Mouse (Mus musculus): Measurements from ENCODE around the gene Pomgnt2. TPM values are rescaled to one million over a fixed set of nuclear protein-coding genes. Genes with fewer than 3 reads are reported as not detected.
A peak's percentile ranks its signal among the peaks of the same experiment; 100 is the strongest.

Pomgnt2 gene
- polyA plus RNA-seq, 1 experiment from 2014 or later = 8.8 TPM

- Histone ChIP-seq H3K27ac (ENCODE audit: low read depth, low read length) (no peak overlapping the region), H3K9ac (ENCODE audit: low read depth, low read length) (no peak overlapping the region), H3K4me3 (ENCODE audit: low read depth, low read length) (no peak overlapping the region), H3K27me3 (ENCODE audit: control insufficient read depth, insufficient read depth, low read length) (no peaks in the 10 kb centered on the region), H3K9me3 (replicated peaks; ENCODE audit: control insufficient read depth, low read length) (no peaks in the 10 kb centered on the region), H3K36me3 (ENCODE audit: control insufficient read depth, insufficient read depth, low read length) (no peaks in the 10 kb centered on the region), H3K4me2 (no peak overlapping the region), H3K4me1 (ENCODE audit: control insufficient read depth, insufficient read depth, low read length) (no peaks in the 10 kb centered on the region)
- 88% methylated on average over 2 of the region's 2 CpGs for WGBS (ENCODE audit: insufficient replicate concordance)
- ATAC-seq (replicated peaks; ENCODE audit: insufficient number of reproducible peaks, low FRiP score, low TSS enrichment) = no peak
These were observed 9.3 kb upstream of the Pomgnt2 start for GRCm38 (mm10) chr9:122006175-122006574.

- no peaks in the 10 kb centered on the region; the same call in 1 of the 2 replicates for H3K4me1 ChIP-seq (ENCODE audit: control insufficient read depth, insufficient read depth, low read length)
- H3K4me2 ChIP-seq = no peak overlapping the region
- H3K27me3 ChIP-seq (ENCODE audit: control insufficient read depth, insufficient read depth, low read length) = no peaks in the 10 kb centered on the region
- ATAC-seq (replicated peaks; ENCODE audit: insufficient number of reproducible peaks, low FRiP score, low TSS enrichment) = no peak
- WGBS (ENCODE audit: insufficient replicate concordance) = 77% methylated on average over 4 of the region's 4 CpGs
- H3K4me3 ChIP-seq (ENCODE audit: low read depth, low read length) = no peak overlapping the region
- no peak overlapping the region for H3K27ac ChIP-seq (ENCODE audit: low read depth, low read length)
- no peaks in the 10 kb centered on the region for H3K9me3 ChIP-seq (replicated peaks; ENCODE audit: control insufficient read depth, low read length)
- no peak overlapping the region for H3K9ac ChIP-seq (ENCODE audit: low read depth, low read length)
- no peaks in the 10 kb centered on the region for H3K36me3 ChIP-seq (ENCODE audit: control insufficient read depth, insufficient read depth, low read length)
These were observed 1.1 kb upstream of the Pomgnt2 start for GRCm38 (mm10) chr9:121997978-121998377.

DNA sequence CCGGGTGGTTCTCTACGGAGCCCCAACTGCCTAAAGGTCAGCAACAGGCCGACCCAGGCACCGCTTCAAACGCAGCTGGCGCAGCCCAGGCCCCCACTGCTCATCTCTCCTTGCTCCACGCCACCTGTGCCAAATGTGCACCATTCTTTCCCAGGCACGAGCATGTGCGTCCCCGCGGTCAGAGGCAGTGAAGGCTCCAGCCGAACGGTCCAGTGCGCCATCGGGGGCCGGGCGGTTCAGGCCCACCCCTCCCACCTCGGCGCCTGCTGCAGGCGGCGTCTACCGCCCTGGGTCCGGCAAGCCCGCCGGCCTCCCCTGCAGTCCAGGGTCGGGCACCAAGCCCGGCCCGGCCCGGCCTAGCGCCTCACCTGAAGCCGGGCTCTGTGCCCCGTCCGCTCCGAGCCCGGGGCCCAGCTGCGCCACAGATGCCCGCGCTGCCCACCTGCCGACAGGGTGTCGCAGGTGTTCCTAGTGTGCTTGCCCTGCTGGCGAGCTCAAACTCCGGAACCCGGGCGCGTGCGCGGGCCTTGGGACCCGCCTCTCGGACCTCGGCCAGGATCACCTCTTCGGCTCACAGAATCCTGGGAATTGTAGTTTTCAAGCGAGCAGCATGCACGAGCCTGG is 1.3 kb downstream of the Pomgnt2 start:
- no peaks in the 10 kb centered on the region for H3K36me3 ChIP-seq (ENCODE audit: control insufficient read depth, insufficient read depth, low read length)
- no peak overlapping the region for H3K27ac ChIP-seq (ENCODE audit: low read depth, low read length)
- peak overlapping the region; percentile 97 for H3K4me2 ChIP-seq
- no peaks in the 10 kb centered on the region for H3K27me3 ChIP-seq (ENCODE audit: control insufficient read depth, insufficient read depth, low read length)
- H3K9ac ChIP-seq (ENCODE audit: low read depth, low read length) = peak overlapping the region; percentile 80
- ATAC-seq (replicated peaks; ENCODE audit: insufficient number of reproducible peaks, low FRiP score, low TSS enrichment) = peak; percentile 64
- under 1% methylated on average over 53 of the region's 53 CpGs for WGBS (ENCODE audit: insufficient replicate concordance)
- peak overlapping the region; percentile 58 for H3K4me3 ChIP-seq (ENCODE audit: low read depth, low read length)
- no peaks in the 10 kb centered on the region; the same call in 1 of the 2 replicates for H3K4me1 ChIP-seq (ENCODE audit: control insufficient read depth, insufficient read depth, low read length)
- no peaks in the 10 kb centered on the region for H3K9me3 ChIP-seq (replicated peaks; ENCODE audit: control insufficient read depth, low read length)

DNA sequence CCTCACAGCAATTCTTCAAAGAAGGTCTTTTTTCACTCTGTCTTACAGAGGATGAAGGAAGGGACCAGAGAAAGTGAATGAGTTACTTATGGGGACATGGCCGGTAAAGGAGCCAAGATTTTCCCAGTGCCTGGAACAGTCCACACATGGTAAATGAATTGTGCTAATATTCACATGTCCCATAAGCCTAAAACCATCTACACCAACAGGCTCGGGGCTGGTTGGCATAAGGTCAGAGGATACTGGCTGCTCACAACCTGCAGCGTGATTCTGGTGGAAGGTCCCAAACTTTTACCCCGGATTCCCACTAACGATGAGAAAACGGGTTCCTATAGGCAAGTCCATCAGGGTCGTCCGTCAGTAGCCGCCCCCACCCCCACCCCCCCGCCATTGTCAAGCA is 1.8 kb downstream of the Pomgnt2 start:
- Histone ChIP-seq H3K9me3 (replicated peaks; ENCODE audit: control insufficient read depth, low read length) (no peaks in the 10 kb centered on the region), H3K27ac (ENCODE audit: low read depth, low read length) (no peak overlapping the region), H3K36me3 (ENCODE audit: control insufficient read depth, insufficient read depth, low read length) (no peaks in the 10 kb centered on the region), H3K4me3 (ENCODE audit: low read depth, low read length) (peak overlapping the region; percentile 58), H3K9ac (ENCODE audit: low read depth, low read length) (peak overlapping the region; percentile 80), H3K4me2 (peak overlapping the region; percentile 97), H3K27me3 (ENCODE audit: control insufficient read depth, insufficient read depth, low read length) (no peaks in the 10 kb centered on the region), H3K4me1 (ENCODE audit: control insufficient read depth, insufficient read depth, low read length) (no peaks in the 10 kb centered on the region; the same call in 1 of the 2 replicates)
- 17% methylated on average over 10 of the region's 10 CpGs for WGBS (ENCODE audit: insufficient replicate concordance)
- no peak for ATAC-seq (replicated peaks; ENCODE audit: insufficient number of reproducible peaks, low FRiP score, low TSS enrichment)

- no peak overlapping the region for H3K4me3 ChIP-seq (ENCODE audit: low read depth, low read length)
- H3K36me3 ChIP-seq (ENCODE audit: control insufficient read depth, insufficient read depth, low read length) = no peaks in the 10 kb centered on the region
- WGBS (ENCODE audit: insufficient replicate concordance) = 67% methylated on average over 3 of the region's 3 CpGs
- no peak for ATAC-seq (replicated peaks; ENCODE audit: insufficient number of reproducible peaks, low FRiP score, low TSS enrichment)
- no peaks in the 10 kb centered on the region for H3K9me3 ChIP-seq (replicated peaks; ENCODE audit: control insufficient read depth, low read length)
- H3K27ac ChIP-seq (ENCODE audit: low read depth, low read length) = no peak overlapping the region
- no peak overlapping the region for H3K4me2 ChIP-seq
- H3K27me3 ChIP-seq (ENCODE audit: control insufficient read depth, insufficient read depth, low read length) = no peaks in the 10 kb centered on the region
- no peaks in the 10 kb centered on the region; the same call in 1 of the 2 replicates for H3K4me1 ChIP-seq (ENCODE audit: control insufficient read depth, insufficient read depth, low read length)
- no peak overlapping the region for H3K9ac ChIP-seq (ENCODE audit: low read depth, low read length)
These were observed 3.9 kb downstream of the Pomgnt2 start for GRCm38 (mm10) chr9:121993047-121993446.

DNA sequence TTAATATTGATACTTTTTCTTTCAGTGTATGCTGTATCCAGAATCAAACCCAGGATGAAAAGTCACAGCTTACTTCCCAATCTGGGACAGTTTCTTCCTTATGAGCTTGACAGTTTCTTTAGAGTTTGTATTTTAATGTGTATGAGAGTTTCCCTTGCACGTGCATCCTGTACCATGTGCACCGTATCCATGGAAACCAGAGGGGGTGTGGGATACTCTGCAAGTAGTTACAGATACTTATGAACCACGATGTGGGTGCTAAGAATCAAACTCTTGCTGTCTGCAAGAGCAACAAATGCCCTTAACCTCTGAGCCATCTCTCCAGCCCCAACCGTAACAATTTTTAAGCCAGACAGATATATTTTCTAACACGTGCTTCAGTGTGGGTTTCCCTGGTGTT is 5.9 kb downstream of the Pomgnt2 start:
- no peak for ATAC-seq (replicated peaks; ENCODE audit: insufficient number of reproducible peaks, low FRiP score, low TSS enrichment)
- H3K9me3 ChIP-seq (replicated peaks; ENCODE audit: control insufficient read depth, low read length) = no peaks in the 10 kb centered on the region
- H3K4me1 ChIP-seq (ENCODE audit: control insufficient read depth, insufficient read depth, low read length) = no peaks in the 10 kb centered on the region; the same call in 1 of the 2 replicates
- H3K4me3 ChIP-seq (ENCODE audit: low read depth, low read length) = no peak overlapping the region
- WGBS (ENCODE audit: insufficient replicate concordance) = 77% methylated on average over 5 of the region's 5 CpGs
- no peaks in the 10 kb centered on the region for H3K36me3 ChIP-seq (ENCODE audit: control insufficient read depth, insufficient read depth, low read length)
- no peak overlapping the region for H3K27ac ChIP-seq (ENCODE audit: low read depth, low read length)
- no peaks in the 10 kb centered on the region for H3K27me3 ChIP-seq (ENCODE audit: control insufficient read depth, insufficient read depth, low read length)
- H3K9ac ChIP-seq (ENCODE audit: low read depth, low read length) = no peak overlapping the region
- H3K4me2 ChIP-seq = no peak overlapping the region

DNA sequence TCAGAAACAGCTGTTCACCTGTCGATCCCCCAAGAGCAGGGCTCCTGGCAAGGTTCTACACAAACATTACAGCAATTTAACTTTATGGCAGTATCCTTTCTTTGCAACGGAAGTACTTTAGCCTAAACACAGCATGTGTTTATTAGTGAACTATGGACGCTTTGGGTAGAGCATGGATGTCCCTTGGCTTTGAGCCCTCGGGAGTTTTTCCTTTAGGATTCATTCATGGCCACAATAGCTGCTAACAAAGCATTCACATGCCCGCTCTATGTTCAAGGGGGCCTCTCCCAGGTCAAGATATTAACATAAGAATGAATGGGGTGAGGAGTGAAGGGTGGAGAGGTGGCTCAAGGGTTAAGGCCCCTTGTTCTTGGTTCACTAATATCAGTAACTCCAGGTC is 7.4 kb downstream of the Pomgnt2 start:
- H3K9ac ChIP-seq (ENCODE audit: low read depth, low read length) = no peak overlapping the region
- no peaks in the 10 kb centered on the region for H3K27me3 ChIP-seq (ENCODE audit: control insufficient read depth, insufficient read depth, low read length)
- no peaks in the 10 kb centered on the region for H3K36me3 ChIP-seq (ENCODE audit: control insufficient read depth, insufficient read depth, low read length)
- no peak overlapping the region for H3K27ac ChIP-seq (ENCODE audit: low read depth, low read length)
- H3K4me3 ChIP-seq (ENCODE audit: low read depth, low read length) = no peak overlapping the region
- WGBS (ENCODE audit: insufficient replicate concordance) = 82% methylated on average over 5 of the region's 5 CpGs
- H3K4me2 ChIP-seq = no peak overlapping the region
- ATAC-seq (replicated peaks; ENCODE audit: insufficient number of reproducible peaks, low FRiP score, low TSS enrichment) = no peak
- H3K9me3 ChIP-seq (replicated peaks; ENCODE audit: control insufficient read depth, low read length) = no peaks in the 10 kb centered on the region
- H3K4me1 ChIP-seq (ENCODE audit: control insufficient read depth, insufficient read depth, low read length) = no peaks in the 10 kb centered on the region

- 52% methylated on average over 3 of the region's 3 CpGs for WGBS (ENCODE audit: insufficient replicate concordance)
These were observed 8.0 kb downstream of the Pomgnt2 start for GRCm38 (mm10) chr9:121988910-121989309.

More at GRCm38 (mm10) chr9:121988910-121989309, 8.0 kb downstream of the Pomgnt2 start:
- H3K27ac ChIP-seq (ENCODE audit: low read depth, low read length) = no peak overlapping the region
- H3K36me3 ChIP-seq (ENCODE audit: control insufficient read depth, insufficient read depth, low read length) = no peaks in the 10 kb centered on the region
- H3K9ac ChIP-seq (ENCODE audit: low read depth, low read length) = no peak overlapping the region
- H3K4me2 ChIP-seq = no peak overlapping the region
- no peak for ATAC-seq (replicated peaks; ENCODE audit: insufficient number of reproducible peaks, low FRiP score, low TSS enrichment)
- H3K27me3 ChIP-seq (ENCODE audit: control insufficient read depth, insufficient read depth, low read length) = no peaks in the 10 kb centered on the region
- H3K4me3 ChIP-seq (ENCODE audit: low read depth, low read length) = no peak overlapping the region
- H3K4me1 ChIP-seq (ENCODE audit: control insufficient read depth, insufficient read depth, low read length) = no peaks in the 10 kb centered on the region
- H3K9me3 ChIP-seq (replicated peaks; ENCODE audit: control insufficient read depth, low read length) = no peaks in the 10 kb centered on the region
